Mouse (Mus musculus): ENCODE results near the gene Slirp. TPM values are rescaled to one million over a fixed set of nuclear protein-coding genes. Genes with fewer than 3 reads are reported as not detected.
"Not testable (repeated sequence)": the region's sequence is repeated elsewhere in the genome, so short reads cannot be mapped to it uniquely, and the experiment has no call there.

Gene Slirp
- polyA plus RNA-seq, 1 experiment from 2014 or later = 175 TPM

GRCm38 (mm10) chr12:87471964-87472786 is 28.5 kb downstream of the Slirp start, which contains the start of gene Snw1:
TSS of gene Snw1 (minus strand) at chr12:87472274.
- WGBS = 3% methylated on average over 44 of the region's 45 CpGs
- no peaks in the 10 kb centered on the region for H3K4me1 ChIP-seq (ENCODE audit: insufficient read depth, low read depth, low read length)
- no peaks in the 10 kb centered on the region for H3K36me3 ChIP-seq (ENCODE audit: insufficient read depth, low read length)
- peak within 1 kb of the TSS; percentile 95 for H3K27ac ChIP-seq (ENCODE audit: low read length)
- peak within 1 kb of the TSS; percentile 85 for H3K4me3 ChIP-seq (ENCODE audit: low read depth, low read length)
- H3K9ac ChIP-seq (replicated peaks; ENCODE audit: low read depth) = peak within 1 kb of the TSS; percentile 99
- H3K9me3 ChIP-seq (ENCODE audit: low read length) = no peaks in the 10 kb centered on the region
- ATAC-seq (peak; percentile 98), DNase-seq (ENCODE audit: low spot score) (peak; percentile 97)
- peak within 1 kb of the TSS; percentile 63 for H3K4me2 ChIP-seq (replicated peaks; ENCODE audit: low read depth, low read length)
- TF ChIP-seq CTCF (IDR thresholded peaks at IDR 0.05) = no peak
- TF ChIP-seq EP300 (IDR thresholded peaks at IDR 0.05) = no peak
- no peaks in the 10 kb centered on the region for H3K27me3 ChIP-seq (replicated peaks; ENCODE audit: insufficient read depth, low read length)

GRCm38 (mm10) chr12:87474756-87475155 is 31.1 kb downstream of the Slirp start:
- DNase-seq (ENCODE audit: low spot score) (no peak), ATAC-seq (no peak)
- TF ChIP-seq EP300 (IDR thresholded peaks at IDR 0.05) (no peak), CTCF (IDR thresholded peaks at IDR 0.05) (no peak)
- Histone ChIP-seq H3K4me2 (replicated peaks; ENCODE audit: low read depth, low read length) (no peak overlapping the region), H3K4me1 (ENCODE audit: insufficient read depth, low read depth, low read length) (no peaks in the 10 kb centered on the region), H3K9me3 (ENCODE audit: low read length) (no peaks in the 10 kb centered on the region), H3K9ac (replicated peaks; ENCODE audit: low read depth) (no peak overlapping the region), H3K36me3 (ENCODE audit: insufficient read depth, low read length) (no peaks in the 10 kb centered on the region), H3K27ac (ENCODE audit: low read length) (no peak overlapping the region), H3K27me3 (replicated peaks; ENCODE audit: insufficient read depth, low read length) (no peaks in the 10 kb centered on the region), H3K4me3 (ENCODE audit: low read depth, low read length) (no peak overlapping the region)
- WGBS = 67% methylated on average over 3 of the region's 3 CpGs

GRCm38 (mm10) chr12:87482482-87482881 is 38.8 kb downstream of the Slirp start:
- 85% methylated on average over 5 of the region's 5 CpGs for WGBS
- H3K9ac ChIP-seq (replicated peaks; ENCODE audit: low read depth); H3K27ac ChIP-seq (ENCODE audit: low read length); H3K4me1 ChIP-seq (ENCODE audit: insufficient read depth, low read depth, low read length); DNase-seq (ENCODE audit: low spot score); H3K4me2 ChIP-seq (replicated peaks; ENCODE audit: low read depth, low read length); ATAC-seq; H3K4me3 ChIP-seq (ENCODE audit: low read depth, low read length); H3K9me3 ChIP-seq (ENCODE audit: low read length); H3K27me3 ChIP-seq (replicated peaks; ENCODE audit: insufficient read depth, low read length); H3K36me3 ChIP-seq (ENCODE audit: insufficient read depth, low read length): not testable (repeated sequence)

DNA sequence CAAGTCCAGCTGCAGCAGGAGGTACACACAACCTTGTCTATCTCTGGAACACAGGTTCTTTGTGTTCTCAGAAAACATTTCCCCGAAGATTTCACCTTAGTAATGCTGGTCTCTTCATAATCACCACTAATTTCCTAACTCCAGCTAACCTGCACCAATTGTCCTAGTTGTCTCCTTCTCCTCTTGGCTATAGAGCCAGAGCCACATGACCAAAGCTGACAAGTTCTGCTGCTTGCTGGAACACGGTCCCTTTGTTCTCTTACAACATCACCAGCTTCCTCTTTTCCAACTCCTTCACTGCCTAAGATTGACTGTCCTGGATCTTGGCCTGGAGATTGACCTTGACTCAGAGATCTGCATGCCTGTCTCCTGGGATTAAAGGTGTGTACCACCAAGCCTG is 45.0 kb downstream of the Slirp start:
- not testable (repeated sequence) for H3K4me1 ChIP-seq (ENCODE audit: insufficient read depth, low read depth, low read length); DNase-seq (ENCODE audit: low spot score); H3K4me3 ChIP-seq (ENCODE audit: low read depth, low read length); H3K4me2 ChIP-seq (replicated peaks; ENCODE audit: low read depth, low read length); H3K9ac ChIP-seq (replicated peaks; ENCODE audit: low read depth); ATAC-seq; H3K9me3 ChIP-seq (ENCODE audit: low read length); H3K27me3 ChIP-seq (replicated peaks; ENCODE audit: insufficient read depth, low read length); H3K36me3 ChIP-seq (ENCODE audit: insufficient read depth, low read length); H3K27ac ChIP-seq (ENCODE audit: low read length)
- WGBS = 51% methylated on average over 2 of the region's 2 CpGs

DNA sequence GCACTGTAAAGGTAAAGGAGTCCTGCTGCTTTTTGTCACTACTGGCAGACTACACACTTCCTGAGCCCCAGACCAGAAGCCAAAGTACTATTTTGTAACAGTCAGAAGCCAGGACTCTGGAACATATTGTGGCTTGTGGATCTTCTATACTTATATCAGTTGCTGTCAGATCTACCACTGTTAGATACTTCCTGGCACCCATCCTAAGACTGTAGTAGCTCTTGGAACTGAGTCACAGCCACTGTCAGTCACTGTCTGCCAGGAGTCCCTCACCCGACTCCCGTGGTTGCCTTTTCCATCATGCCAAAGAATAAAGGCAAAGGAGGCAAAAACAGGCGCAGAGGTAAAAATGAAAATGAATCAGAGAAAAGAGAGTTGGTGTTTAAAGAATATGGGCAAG is 50.7 kb downstream of the Slirp start, which contains the start of gene Gm5788:
TSS of gene Gm5788 (plus strand) at position 301 of the 400 bp plus-strand sequence.
- not testable (repeated sequence) for DNase-seq (ENCODE audit: low spot score); H3K36me3 ChIP-seq (ENCODE audit: insufficient read depth, low read length); H3K9ac ChIP-seq (replicated peaks; ENCODE audit: low read depth); ATAC-seq; H3K4me3 ChIP-seq (ENCODE audit: low read depth, low read length); H3K9me3 ChIP-seq (ENCODE audit: low read length); H3K4me2 ChIP-seq (replicated peaks; ENCODE audit: low read depth, low read length); H3K27ac ChIP-seq (ENCODE audit: low read length); H3K27me3 ChIP-seq (replicated peaks; ENCODE audit: insufficient read depth, low read length); H3K4me1 ChIP-seq (ENCODE audit: insufficient read depth, low read depth, low read length)
- WGBS = 87% methylated on average over 3 of the region's 3 CpGs

Small RNAs within 50 kb of the gene (microRNA-seq; reads per million reads assigned to microRNA genes)
- gene Mir3068 = 85.4 reads per million, percentile 48 among the genes with 10 or more reads in this experiment

Other genes starting within 250 kb of the Slirp start
- gene Samd15, start 244.2 kb upstream of the Slirp start, polyA plus RNA-seq (2015; fragmentation: Nextera tagmentation; extraction: Ambion mirVana) = 1.3 and 1.4 TPM in 2 replicates
- gene Tmed8, start 243.4 kb upstream of the Slirp start, polyA plus RNA-seq (2015; fragmentation: Nextera tagmentation; extraction: Ambion mirVana) = 1.4 TPM in 2 replicates
- 0.18 and 0.29 TPM in 2 replicates for gene Noxred1, start 205.2 kb upstream of the Slirp start, polyA plus RNA-seq (2015; fragmentation: Nextera tagmentation; extraction: Ambion mirVana)
- 24.1 and 25.7 TPM in 2 replicates for gene Vipas39, start 177.6 kb upstream of the Slirp start, polyA plus RNA-seq (2015; fragmentation: Nextera tagmentation; extraction: Ambion mirVana)
- 101 and 116 TPM in 2 replicates for gene Ahsa1, start 177.4 kb upstream of the Slirp start, polyA plus RNA-seq (2015; fragmentation: Nextera tagmentation; extraction: Ambion mirVana)
- 0.75 and 2.2 TPM in 2 replicates for gene Ism2, start 144.2 kb upstream of the Slirp start, polyA plus RNA-seq (2015; fragmentation: Nextera tagmentation; extraction: Ambion mirVana)
- 194 and 216 TPM in 2 replicates for gene Sptlc2, start 55.5 kb upstream of the Slirp start, polyA plus RNA-seq (2015; fragmentation: Nextera tagmentation; extraction: Ambion mirVana)
- 15.2 and 20.1 TPM in 2 replicates for gene Alkbh1, start 121 bp downstream of the Slirp start, polyA plus RNA-seq (2015; fragmentation: Nextera tagmentation; extraction: Ambion mirVana)
- gene Snw1, start 28.4 kb downstream of the Slirp start, polyA plus RNA-seq (2015; fragmentation: Nextera tagmentation; extraction: Ambion mirVana) = 93.9 and 103 TPM in 2 replicates
- gene Gm5788, start 50.8 kb downstream of the Slirp start, polyA plus RNA-seq (2015; fragmentation: Nextera tagmentation; extraction: Ambion mirVana) = not detected in 2 replicates
- not detected in 2 replicates for gene Gm8300, start 70.4 kb downstream of the Slirp start, polyA plus RNA-seq (2015; fragmentation: Nextera tagmentation; extraction: Ambion mirVana)
- gene Oog1, start 158.8 kb downstream of the Slirp start, polyA plus RNA-seq (2015; fragmentation: Nextera tagmentation; extraction: Ambion mirVana) = not detected in 2 replicates
- not detected in 2 replicates for gene Gm4027, start 175.0 kb downstream of the Slirp start, polyA plus RNA-seq (2015; fragmentation: Nextera tagmentation; extraction: Ambion mirVana)
- not detected in 2 replicates for gene Gm16381, start 200.7 kb downstream of the Slirp start, polyA plus RNA-seq (2015; fragmentation: Nextera tagmentation; extraction: Ambion mirVana)

Measured in lung, postnatal 0 days (tissue).